Mouse (Mus musculus) megakaryocyte, embryonic 14.5 days (primary cell): Measurements from ENCODE around the gene Gal.

Experiments used
- FLI1 ChIP-seq: IDR thresholded peaks from 2 replicates; pipeline ENCODE4 v1.6.1; 2012; ENCODE audit warnings: low read length, inconsistent platforms, mixed read lengths
- GATA1 ChIP-seq: IDR thresholded peaks from 3 replicates; pipeline ENCODE4 v1.6.1; 2012; ENCODE audit warnings: mixed read lengths, low read length, inconsistent platforms, borderline replicate concordance

DNA sequence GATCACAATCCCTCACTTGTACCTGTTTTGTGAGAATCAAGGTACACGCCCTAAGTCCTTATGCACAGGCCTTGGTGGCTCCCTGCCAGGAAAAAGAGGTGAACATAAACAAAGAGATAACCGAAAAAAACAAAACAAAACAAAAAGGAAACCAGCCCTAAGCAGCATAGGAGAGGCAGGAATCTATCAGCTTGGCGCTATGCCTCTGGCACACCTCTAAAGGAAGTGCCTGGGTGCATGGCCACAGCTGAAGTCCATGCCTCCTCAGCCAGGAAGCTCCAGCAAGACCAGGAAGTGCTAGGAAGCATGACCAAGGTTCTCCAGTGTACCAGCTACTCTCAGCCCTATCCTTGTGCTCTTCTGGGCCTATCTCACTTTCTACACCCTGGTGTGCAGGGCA lies 34.9 kb upstream of the Gal start:
- TF ChIP-seq GATA1, result no peak
- no peak for TF ChIP-seq FLI1
